Mouse (Mus musculus) embryonic facial prominence, embryonic 11.5 days (tissue): Measurements from ENCODE around the gene Adarb2. TPM values are rescaled to one million over a fixed set of nuclear protein-coding genes. Genes with fewer than 3 reads are reported as not detected.

Experiments
- ATAC-seq: fragments of 200-750 bp; cut with Nextera tagmentation; replicated peaks from 2 replicates; pipeline ENCODE4 v1.8.0; 2017; ENCODE audit warnings: low read depth; ENCODE audit not compliant: insufficient number of reproducible peaks, low FRiP score, low TSS enrichment
- DNase-seq: peaks from one replicate; pipeline ENCODE4 v3.0.0-alpha.2; 2015; ENCODE audit warnings: low spot score
- H3K27ac ChIP-seq: fragments of 300-500 bp; sonication (generic); replicated peaks from 2 replicates; pipeline ENCODE4 v1.5.1; 2014; ENCODE audit warnings: mild to moderate bottlenecking, low read depth, low read length, control low read depth
- H3K27me3 ChIP-seq: fragments of 300-500 bp; sonication (generic); 2 replicates; pipeline ENCODE4 v1.6.1; 2014; ENCODE audit warnings: mild to moderate bottlenecking, low read length, moderate library complexity, mixed read lengths; ENCODE audit not compliant: control insufficient read depth, insufficient read depth
- H3K36me3 ChIP-seq: fragments of 300-500 bp; sonication (generic); replicated peaks from 2 replicates; pipeline ENCODE4 v1.6.1; 2014; ENCODE audit warnings: low read depth, mild to moderate bottlenecking, low read length, moderate library complexity, mixed read lengths; ENCODE audit not compliant: control insufficient read depth, insufficient read depth
- H3K4me1 ChIP-seq: fragments of 300-500 bp; sonication (generic); 2 replicates; pipeline ENCODE4 v1.6.1; 2014; ENCODE audit warnings: low read length, mixed read lengths; ENCODE audit not compliant: control insufficient read depth, insufficient read depth
- H3K4me2 ChIP-seq: fragments of 300-500 bp; sonication (generic); 2 replicates; pipeline ENCODE4 v1.6.1; 2014; ENCODE audit warnings: low read depth, mild to moderate bottlenecking, control low read depth, low read length, moderate library complexity
- H3K4me3 ChIP-seq: fragments of 300-500 bp; sonication (generic); 2 replicates; pipeline ENCODE4 v1.5.1; 2014; ENCODE audit warnings: low read depth, low read length, control low read depth
- H3K9ac ChIP-seq: fragments of 300-500 bp; sonication (generic); replicated peaks from 2 replicates; pipeline ENCODE4 v1.6.1; 2014; ENCODE audit warnings: mild to moderate bottlenecking, control low read depth, low read length
- H3K9me3 ChIP-seq: fragments of 300-500 bp; sonication (generic); replicated peaks from 2 replicates; pipeline ENCODE4 v1.6.1; 2016; ENCODE audit warnings: mild to moderate bottlenecking, low read length, inconsistent platforms, mixed read lengths; ENCODE audit not compliant: control insufficient read depth
- WGBS: fragments of 180-500 bp; shearing (Covaris S2); extraction: QIAGEN DNeasy Blood & Tissue Kit; methylation state at CpG from one replicate; pipeline ENCODE4 v1.1.7; 2014; 5-methylcytosine and 5-hydroxymethylcytosine counted together
- polyA plus RNA-seq: library from polyadenylated mRNA; unstranded; fragments of >200 nt; fragmentation: Nextera tagmentation; extraction: Ambion mirVana; gene quantifications from 2 replicates; pipeline ENCODE4 v1.2.1, GENCODE M21; 2014

Gene Adarb2
- polyA plus RNA-seq, 1 experiment from 2014 or later = 1.8 TPM

GRCm38 (mm10) chr13:8784308-8785061, 581.8 kb downstream of the Adarb2 start:
- DNase-seq (no peak), ATAC-seq (no peak)
- Histone ChIP-seq H3K27ac (no peak overlapping the region), H3K4me3 (no peak overlapping the region), H3K36me3 (no peaks in the 10 kb centered on the region), H3K4me1 (no peaks in the 10 kb centered on the region), H3K9me3 (no peaks in the 10 kb centered on the region), H3K27me3 (no peaks in the 10 kb centered on the region), H3K4me2 (no peak overlapping the region), H3K9ac (no peak overlapping the region)
- WGBS = 76% methylated on average over 14 of the region's 14 CpGs

GRCm38 (mm10) chr13:8785185-8785584, 582.5 kb downstream of the Adarb2 start:
- Histone ChIP-seq H3K4me3 (no peak overlapping the region), H3K9me3 (no peaks in the 10 kb centered on the region)

GRCm38 (mm10) chr13:8793217-8793616, 590.6 kb downstream of the Adarb2 start:
- no peaks in the 10 kb centered on the region for H3K9me3 ChIP-seq
- ATAC-seq (no peak), DNase-seq (no peak)
- no peaks in the 10 kb centered on the region for H3K27me3 ChIP-seq
- 79% methylated on average over 8 of the region's 8 CpGs for WGBS
- no peak overlapping the region for H3K4me3 ChIP-seq
- no peak overlapping the region for H3K4me2 ChIP-seq
- no peak overlapping the region for H3K27ac ChIP-seq
- no peaks in the 10 kb centered on the region for H3K4me1 ChIP-seq
- no peak overlapping the region for H3K9ac ChIP-seq
- H3K36me3 ChIP-seq = no peaks in the 10 kb centered on the region

More at GRCm38 (mm10) chr13:8785185-8785584, 582.5 kb downstream of the Adarb2 start:
- H3K27me3 ChIP-seq = no peaks in the 10 kb centered on the region
- no peak overlapping the region for H3K27ac ChIP-seq
- no peaks in the 10 kb centered on the region for H3K36me3 ChIP-seq
- no peaks in the 10 kb centered on the region for H3K4me1 ChIP-seq
- 36% methylated on average over 9 of the region's 9 CpGs for WGBS
- ATAC-seq = no peak
- no peak overlapping the region for H3K9ac ChIP-seq
- H3K4me2 ChIP-seq = no peak overlapping the region
- DNase-seq = peak; percentile 71

GRCm38 (mm10) chr13:8800576-8800975, 597.9 kb downstream of the Adarb2 start:
- DNase-seq = no peak
- Histone ChIP-seq H3K4me3 (no peak overlapping the region), H3K27ac (no peak overlapping the region), H3K9ac (no peak overlapping the region), H3K4me1 (no peaks in the 10 kb centered on the region), H3K27me3 (no peaks in the 10 kb centered on the region), H3K9me3 (no peaks in the 10 kb centered on the region), H3K4me2 (no peak overlapping the region), H3K36me3 (no peaks in the 10 kb centered on the region)
- ATAC-seq = no peak
- 87% methylated on average over 6 of the region's 6 CpGs for WGBS

GRCm38 (mm10) chr13:8805931-8806330, 603.3 kb downstream of the Adarb2 start:
- Histone ChIP-seq H3K9ac (no peak overlapping the region), H3K27ac (no peak overlapping the region), H3K4me3 (no peak overlapping the region), H3K27me3 (no peaks in the 10 kb centered on the region), H3K4me2 (no peak overlapping the region), H3K36me3 (no peaks in the 10 kb centered on the region), H3K4me1 (no peaks in the 10 kb centered on the region), H3K9me3 (no peaks in the 10 kb centered on the region)
- ATAC-seq = no peak
- whole genome bisulfite sequencing = 92% methylated on average over 2 of the region's 2 CpGs
- DNase-seq = no peak
